Mouse (Mus musculus) intestine, embryonic 14.5 days (tissue): Measurements from ENCODE around the gene Qprt. TPM values are rescaled to one million over a fixed set of nuclear protein-coding genes. Genes with fewer than 3 reads are reported as not detected.

Experiments
- ATAC-seq: fragments of 200-750 bp; cut with Nextera tagmentation; replicated peaks from 2 replicates; pipeline ENCODE4 v1.8.0; 2017; ENCODE audit warnings: low read depth, moderate number of reproducible peaks, moderate TSS enrichment, moderate library complexity; ENCODE audit not compliant: low FRiP score, low TSS enrichment
- DNase-seq: peaks from one replicate; pipeline ENCODE4 v3.0.0-alpha.2; 2018; ENCODE audit warnings: low spot score
- H3K27ac ChIP-seq: fragments of 300-500 bp; sonication (generic); 2 replicates; pipeline ENCODE4 v1.5.1; 2014; ENCODE audit warnings: low read depth, mild to moderate bottlenecking, control low read depth
- H3K27me3 ChIP-seq: fragments of 300-500 bp; sonication (generic); replicated peaks from 2 replicates; pipeline ENCODE4 v1.6.1; 2014; ENCODE audit warnings: low read length, control low read depth; ENCODE audit not compliant: control insufficient read depth, insufficient read depth
- H3K36me3 ChIP-seq: fragments of 300-500 bp; sonication (generic); 2 replicates; pipeline ENCODE4 v1.6.1; 2014; ENCODE audit warnings: low read length, control low read depth; ENCODE audit not compliant: control insufficient read depth, insufficient read depth
- H3K4me1 ChIP-seq: fragments of 300-500 bp; sonication (generic); replicated peaks from 2 replicates; pipeline ENCODE4 v1.6.1; 2014; ENCODE audit warnings: low read length, control low read depth, mixed read lengths; ENCODE audit not compliant: control insufficient read depth, insufficient read depth
- H3K4me2 ChIP-seq: fragments of 300-500 bp; sonication (generic); 2 replicates; pipeline ENCODE4 v1.6.1; 2014; ENCODE audit warnings: low read length
- H3K4me3 ChIP-seq: fragments of 300-500 bp; sonication (generic); 2 replicates; pipeline ENCODE4 v1.5.1; 2014; ENCODE audit warnings: low read depth, low read length, control low read depth, mixed read lengths
- H3K9ac ChIP-seq: fragments of 300-500 bp; sonication (generic); 2 replicates; pipeline ENCODE4 v1.6.1; 2014; ENCODE audit warnings: mild to moderate bottlenecking, low read length
- H3K9me3 ChIP-seq: fragments of 300-500 bp; sonication (generic); 2 replicates; pipeline ENCODE4 v1.6.1; 2016; ENCODE audit warnings: low read length, control low read depth; ENCODE audit not compliant: control insufficient read depth
- WGBS: fragments of 180-500 bp; shearing (Covaris S2); extraction: QIAGEN DNeasy Blood & Tissue Kit; methylation state at CpG from one replicate; pipeline ENCODE4 v1.1.7; 2014; 5-methylcytosine and 5-hydroxymethylcytosine counted together
- polyA plus RNA-seq: library from polyadenylated mRNA; unstranded; fragments of >200 nt; fragmentation: Nextera tagmentation; extraction: Ambion mirVana; gene quantifications from 2 replicates; pipeline ENCODE4 v1.2.1, GENCODE M21; 2014

The Qprt gene
- polyA plus RNA-seq, 1 experiment from 2014 or later, result 2.9 TPM

- Histone ChIP-seq H3K36me3 (no peaks in the 10 kb centered on the region), H3K27ac (no peak within 1 kb of the TSS), H3K9ac (no peak within 1 kb of the TSS), H3K4me2 (no peak within 1 kb of the TSS), H3K4me1 (no peaks in the 10 kb centered on the region), H3K9me3 (no peaks in the 10 kb centered on the region), H3K27me3 (no peaks in the 10 kb centered on the region), H3K4me3 (no peak within 1 kb of the TSS)
- ATAC-seq (no peak), DNase-seq (no peak)
- WGBS, result 69% methylated on average over 9 of the region's 9 CpGs
Measured at GRCm38 (mm10) chr7:127137262-127138017, 15.4 kb upstream of the Qprt start, which contains the start of gene Spn. Gene Spn, minus strand, starts transcription at chr7:127137823.

GRCm38 (mm10) chr7:127136181-127137071 lies 14.4 kb upstream of the Qprt start:
- ATAC-seq, result no peak
- H3K4me3 ChIP-seq, result no peak overlapping the region
- no peak overlapping the region for H3K9ac ChIP-seq
- 85% methylated on average over 22 of the region's 22 CpGs for WGBS
- H3K36me3 ChIP-seq, result no peaks in the 10 kb centered on the region
- no peaks in the 10 kb centered on the region for H3K4me1 ChIP-seq
- H3K4me2 ChIP-seq, result no peak overlapping the region
- no peak for DNase-seq
- no peaks in the 10 kb centered on the region for H3K27me3 ChIP-seq
- H3K9me3 ChIP-seq, result no peaks in the 10 kb centered on the region
- H3K27ac ChIP-seq, result no peak overlapping the region

DNA sequence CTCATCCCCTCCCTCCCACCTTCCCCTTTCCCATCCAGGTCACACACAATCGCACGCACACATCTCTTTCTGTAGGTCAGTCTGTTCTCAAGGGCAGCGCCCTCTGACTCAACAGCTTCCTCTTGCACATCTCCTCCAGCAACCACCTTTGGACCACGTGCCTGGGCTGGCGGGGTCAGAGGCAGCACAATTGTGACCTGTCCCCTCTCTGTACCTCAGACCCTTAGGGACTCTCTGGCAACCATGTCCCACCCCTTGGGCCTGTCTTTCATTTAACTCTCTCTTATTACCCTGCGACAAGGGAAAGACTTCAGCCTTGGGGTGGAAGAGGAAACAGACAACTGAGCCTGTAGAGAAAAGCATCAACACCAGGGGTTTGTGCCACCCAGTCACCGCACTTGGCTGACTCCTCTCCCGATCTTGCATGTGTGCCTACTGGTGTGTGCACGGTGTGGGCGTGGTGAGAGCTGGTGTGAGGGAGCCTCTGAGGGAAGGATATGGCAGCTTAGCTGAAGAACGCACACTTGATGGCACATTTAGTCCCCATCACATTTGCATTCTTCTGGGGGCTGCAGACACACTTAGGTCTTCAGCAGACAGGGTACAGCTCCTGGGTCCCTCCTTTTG lies 12.9 kb upstream of the Qprt start:
- no peak for ATAC-seq

GRCm38 (mm10) chr7:127133125-127133524 lies 11.1 kb upstream of the Qprt start:
- H3K9me3 ChIP-seq, result no peaks in the 10 kb centered on the region
- H3K27ac ChIP-seq, result no peak overlapping the region
- no peak overlapping the region for H3K9ac ChIP-seq
- no peak for DNase-seq
- no peak overlapping the region for H3K4me3 ChIP-seq
- no peaks in the 10 kb centered on the region for H3K36me3 ChIP-seq
- H3K4me2 ChIP-seq, result no peak overlapping the region
- no peak for ATAC-seq
- H3K4me1 ChIP-seq, result no peaks in the 10 kb centered on the region
- H3K27me3 ChIP-seq, result no peaks in the 10 kb centered on the region
- WGBS, result 78% methylated on average over 5 of the region's 5 CpGs

More for the DNA sequence above, 12.9 kb upstream of the Qprt start:
- H3K4me2 ChIP-seq, result no peak overlapping the region
- H3K9ac ChIP-seq, result no peak overlapping the region
- no peaks in the 10 kb centered on the region for H3K27me3 ChIP-seq
- 77% methylated on average over 11 of the region's 11 CpGs for WGBS
- no peak overlapping the region for H3K27ac ChIP-seq
- H3K4me1 ChIP-seq, result no peaks in the 10 kb centered on the region
- DNase-seq, result no peak
- H3K4me3 ChIP-seq, result no peak overlapping the region
- H3K36me3 ChIP-seq, result no peaks in the 10 kb centered on the region
- no peaks in the 10 kb centered on the region for H3K9me3 ChIP-seq

- DNase-seq (no peak), ATAC-seq (no peak)
- Histone ChIP-seq H3K4me3 (no peak overlapping the region), H3K9ac (no peak overlapping the region), H3K36me3 (no peaks in the 10 kb centered on the region), H3K9me3 (0 out of 2 replicates have a peak, but pooled peaks cover 2% of the 10 kb centered on the region), H3K27me3 (no peaks in the 10 kb centered on the region), H3K4me2 (no peak overlapping the region), H3K4me1 (no peaks in the 10 kb centered on the region), H3K27ac (no peak overlapping the region)
- WGBS, result 15% methylated on average over 4 of the region's 4 CpGs
Measured at GRCm38 (mm10) chr7:127129638-127130037, 7.6 kb upstream of the Qprt start.

DNA sequence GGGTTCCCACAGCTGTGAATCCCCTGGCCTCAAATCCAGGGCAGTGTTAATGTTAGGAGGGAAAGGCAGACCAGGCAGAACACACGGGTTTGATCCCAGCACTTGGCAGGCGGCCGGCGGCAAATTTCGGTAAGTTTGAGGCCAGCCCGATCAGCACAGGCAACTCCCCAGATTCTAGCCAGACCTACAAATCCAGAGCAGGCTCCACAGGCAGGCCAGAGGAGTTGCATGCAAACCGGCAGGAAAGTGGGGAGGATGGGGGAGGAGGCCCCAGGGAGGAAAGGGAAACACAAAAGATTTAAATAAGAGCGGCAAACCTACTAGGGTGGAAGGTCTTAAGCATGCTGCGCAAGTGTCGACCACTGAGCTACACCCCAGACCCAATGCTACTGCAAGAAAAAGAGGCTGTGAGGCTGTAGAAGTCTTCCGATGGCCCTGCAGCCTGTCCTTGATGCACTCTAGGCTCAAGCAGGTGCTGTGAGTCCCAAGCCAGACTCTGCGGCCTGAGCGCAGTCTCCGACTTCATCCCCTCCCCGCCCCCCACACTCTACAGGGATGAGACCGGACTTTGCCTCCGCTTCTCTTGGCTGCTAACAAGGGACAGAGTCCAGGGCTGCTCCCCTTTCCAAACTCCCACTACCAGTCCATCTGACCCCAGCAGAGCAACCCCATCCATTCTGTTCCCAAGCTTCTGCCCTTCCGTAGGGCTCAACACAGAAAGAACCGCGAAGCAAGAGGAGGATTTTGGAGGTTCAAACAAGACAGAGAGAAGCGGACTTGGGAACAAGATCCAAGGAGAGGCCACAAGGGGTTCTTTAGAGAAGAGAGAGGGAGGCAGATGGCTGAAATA lies 740 bp downstream of the Qprt start:
- ATAC-seq (peak; percentile 43; the same call in 1 of the 2 replicates), DNase-seq (peak; percentile 69)
- H3K9me3 ChIP-seq, result peaks cover 8% of the 10 kb centered on the region; the same call in 1 of the 2 replicates
- H3K27ac ChIP-seq, result no peak overlapping the region
- peak overlapping the region; percentile 27; the same call in 1 of the 2 replicates for H3K4me2 ChIP-seq
- H3K27me3 ChIP-seq, result 0 out of 2 replicates have a peak, but pooled peaks cover 10% of the 10 kb centered on the region
- no peak overlapping the region for H3K9ac ChIP-seq
- no peaks in the 10 kb centered on the region for H3K36me3 ChIP-seq
- H3K4me3 ChIP-seq, result peak overlapping the region; percentile 15; the same call in 1 of the 2 replicates
- 18% methylated on average over 21 of the region's 21 CpGs for WGBS
- H3K4me1 ChIP-seq, result 0 out of 2 replicates have a peak, but pooled peaks cover 4% of the 10 kb centered on the region

GRCm38 (mm10) chr7:127118671-127119445 lies 3.2 kb downstream of the Qprt start:
- 0 out of 2 replicates have a peak, but pooled peaks cover 4% of the 10 kb centered on the region for H3K4me1 ChIP-seq
- H3K4me2 ChIP-seq, result no peak overlapping the region
- H3K27me3 ChIP-seq, result 0 out of 2 replicates have a peak, but pooled peaks cover 10% of the 10 kb centered on the region
- no peaks in the 10 kb centered on the region; the same call in 1 of the 2 replicates for H3K9me3 ChIP-seq
- 57% methylated on average over 14 of the region's 14 CpGs for WGBS
- ATAC-seq, result no peak
- H3K4me3 ChIP-seq, result no peak overlapping the region
- H3K9ac ChIP-seq, result no peak overlapping the region
- no peaks in the 10 kb centered on the region for H3K36me3 ChIP-seq
- no peak overlapping the region for H3K27ac ChIP-seq
- DNase-seq, result no peak
